Comparison of ENCODE assay signal across 8 mouse cellular contexts in genomic region chr2:179661998-179662714, GRCm38 (mm10).
DNase-seq lines count a peak whose midpoint lies in the region; ATAC-seq and TF ChIP-seq lines count a peak whose summit lies in the region.

No protein-coding gene starts in this region.

- WGBS in midbrain, embryonic 10.5 days = 5% methylated on average over 20 of the region's 20 CpGs
- 9% methylated on average over 20 of the region's 20 CpGs for WGBS in midbrain, postnatal 0 days
- WGBS in hindbrain, embryonic 13.5 days = 5% methylated on average over 20 of the region's 20 CpGs
- 3% methylated on average over 20 of the region's 20 CpGs for WGBS in limb, embryonic 12.5 days
- 3% methylated on average over 20 of the region's 20 CpGs for WGBS in stomach, postnatal 0 days

- TF ChIP-seq EP300 in stomach, postnatal 0 days (optimal IDR thresholded peaks at IDR 0.05) = no peak

- H3K27me3 ChIP-seq in midbrain, embryonic 10.5 days (ENCODE audit: low read depth, poor library complexity, severe bottlenecking) = peaks cover 97% of the 10 kb centered on the region
- H3K27me3 ChIP-seq in midbrain, postnatal 0 days (ENCODE audit: insufficient read depth, low read length) = peaks cover 11% of the 10 kb centered on the region
- peaks cover 82% of the 10 kb centered on the region for H3K27me3 ChIP-seq in hindbrain, embryonic 13.5 days
- H3K27me3 ChIP-seq in limb, embryonic 12.5 days = peaks cover 56% of the 10 kb centered on the region
- no peaks in the 10 kb centered on the region for H3K27me3 ChIP-seq in stomach, postnatal 0 days (ENCODE audit: control insufficient read depth, insufficient read depth, low read length)

- peaks cover 5% of the 10 kb centered on the region; the same call in 1 of the 2 replicates for H3K9me3 ChIP-seq in midbrain, embryonic 10.5 days (replicated peaks)
- no peaks in the 10 kb centered on the region for H3K9me3 ChIP-seq in midbrain, postnatal 0 days (ENCODE audit: low read length)
- H3K9me3 ChIP-seq in hindbrain, embryonic 13.5 days = no peaks in the 10 kb centered on the region
- no peaks in the 10 kb centered on the region for H3K9me3 ChIP-seq in limb, embryonic 12.5 days
- H3K9me3 ChIP-seq in stomach, postnatal 0 days (ENCODE audit: control insufficient read depth, low read length) = no peaks in the 10 kb centered on the region

- no peaks in the 10 kb centered on the region for H3K36me3 ChIP-seq in midbrain, embryonic 10.5 days
- H3K36me3 ChIP-seq in midbrain, postnatal 0 days (ENCODE audit: insufficient read depth, low read length) = no peaks in the 10 kb centered on the region
- H3K36me3 ChIP-seq in hindbrain, embryonic 13.5 days = no peaks in the 10 kb centered on the region
- no peaks in the 10 kb centered on the region for H3K36me3 ChIP-seq in limb, embryonic 12.5 days
- H3K36me3 ChIP-seq in stomach, postnatal 0 days (ENCODE audit: control insufficient read depth, insufficient read depth, low read length) = no peaks in the 10 kb centered on the region

- ATAC-seq in midbrain, postnatal 0 days (ENCODE audit: low FRiP score) = no peak
- ATAC-seq in hindbrain, embryonic 13.5 days (ENCODE audit: low FRiP score) = no peak
- ATAC-seq in limb, embryonic 12.5 days (ENCODE audit: insufficient number of reproducible peaks, insufficient read depth, low FRiP score, low TSS enrichment, low read depth) = no peak
- ATAC-seq in stomach, postnatal 0 days (ENCODE audit: low FRiP score, low TSS enrichment) = peak; percentile 46; the same call in 1 of the 2 replicates

- peaks cover 29% of the 10 kb centered on the region for H3K4me1 ChIP-seq in midbrain, embryonic 10.5 days
- peaks cover 4% of the 10 kb centered on the region; the same call in 1 of the 2 replicates for H3K4me1 ChIP-seq in midbrain, postnatal 0 days (ENCODE audit: insufficient read depth, low read length)
- H3K4me1 ChIP-seq in hindbrain, embryonic 13.5 days (replicated peaks) = peaks cover 28% of the 10 kb centered on the region
- peaks cover 26% of the 10 kb centered on the region for H3K4me1 ChIP-seq in limb, embryonic 12.5 days (replicated peaks)
- no peaks in the 10 kb centered on the region for H3K4me1 ChIP-seq in stomach, postnatal 0 days (replicated peaks; ENCODE audit: control insufficient read depth, insufficient read depth)

- no peak overlapping the region for H3K9ac ChIP-seq in midbrain, postnatal 0 days (replicated peaks; ENCODE audit: low read length, poor library complexity, severe bottlenecking)
- no peak overlapping the region for H3K9ac ChIP-seq in hindbrain, embryonic 13.5 days
- H3K9ac ChIP-seq in limb, embryonic 12.5 days (replicated peaks) = no peak overlapping the region
- no peak overlapping the region for H3K9ac ChIP-seq in stomach, postnatal 0 days (ENCODE audit: low read length)

- peak; percentile 28 for DNase-seq in midbrain, embryonic 10.5 days (ENCODE audit: low spot score)
- no peak for DNase-seq in midbrain, postnatal 0 days (ENCODE audit: low spot score)
- no peak for DNase-seq in stomach, postnatal 0 days (ENCODE audit: low spot score)
- no peak for DNase-seq in cerebellum, adult 11-12 months
- DNase-seq in urinary bladder, postnatal 36 days (ENCODE audit: low spot score in 2 of 2) = no peak
- no peak for DNase-seq in retina, postnatal 1 day

- no peak for TF ChIP-seq CTCF in midbrain, postnatal 0 days (IDR thresholded peaks at IDR 0.05)
- no peak for TF ChIP-seq CTCF in stomach, postnatal 0 days (IDR thresholded peaks at IDR 0.05; ENCODE audit: low read depth)

- no peak overlapping the region for H3K27ac ChIP-seq in midbrain, embryonic 10.5 days (replicated peaks)
- H3K27ac ChIP-seq in midbrain, postnatal 0 days (ENCODE audit: low read depth, low read length) = no peak overlapping the region
- no peak overlapping the region for H3K27ac ChIP-seq in hindbrain, embryonic 13.5 days
- H3K27ac ChIP-seq in limb, embryonic 12.5 days = no peak overlapping the region
- H3K27ac ChIP-seq in stomach, postnatal 0 days (replicated peaks) = no peak overlapping the region

- no peak overlapping the region; the same call in 1 of the 2 replicates for H3K4me2 ChIP-seq in midbrain, postnatal 0 days (ENCODE audit: low read depth, low read length, poor library complexity, severe bottlenecking)
- H3K4me2 ChIP-seq in hindbrain, embryonic 13.5 days = peak overlapping the region; percentile 29; the same call in 1 of the 2 replicates
- peak overlapping the region; percentile 52 for H3K4me2 ChIP-seq in limb, embryonic 12.5 days
- peak overlapping the region; percentile 40 for H3K4me2 ChIP-seq in stomach, postnatal 0 days (replicated peaks; ENCODE audit: low read depth)

- peak overlapping the region; percentile 40 for H3K4me3 ChIP-seq in midbrain, embryonic 10.5 days
- H3K4me3 ChIP-seq in midbrain, postnatal 0 days (ENCODE audit: low read depth, low read length) = no peak overlapping the region
- no peak overlapping the region for H3K4me3 ChIP-seq in hindbrain, embryonic 13.5 days
- peak overlapping the region; percentile 24 for H3K4me3 ChIP-seq in limb, embryonic 12.5 days (replicated peaks)
- H3K4me3 ChIP-seq in stomach, postnatal 0 days (ENCODE audit: low read depth, low read length) = no peak overlapping the region; the same call in 1 of the 2 replicates

Comparison
In these comparisons a context has a peak if more than half of its experiments do, and no peak if none do; other contexts are left out.
1. H3K4me3 ChIP-seq: peak in midbrain, embryonic 10.5 days (single experiment) and limb, embryonic 12.5 days (single experiment); none in midbrain, postnatal 0 days (single experiment), hindbrain, embryonic 13.5 days (single experiment) and stomach, postnatal 0 days (single experiment).